In genomic region chr5:137973738-137974137, GRCm38 (mm10) we compare ENCODE assay signal across 10 mouse cellular contexts. TPM values are rescaled to one million over a fixed set of nuclear protein-coding genes. Genes with fewer than 3 reads are reported as not detected.
A peak's percentile ranks its signal among the peaks of the same experiment; 100 is the strongest.
DNase-seq lines count a peak whose midpoint lies in the region; ATAC-seq lines count a peak whose summit lies in the region.
"Had no signal": no experiment of that assay in that cellular context is flagged by ENCODE, and none has a peak within 500 bp of the region (broad histone marks: within the 10 kb centered on the region; RNA-seq: fewer than 3 reads in every experiment).

No protein-coding gene starts in this region.

- no peak for ATAC-seq in granulocyte monocyte progenitor cell, adult 5-6 weeks (replicated peaks; ENCODE audit: poor library complexity, severe bottlenecking)

- peak; percentile 4 for DNase-seq in cerebellum, adult 9-10 months
- no peak for DNase-seq in cerebellum, adult 9-11 months
- DNase-seq in layer of hippocampus, postnatal 10 days (ENCODE audit: low spot score in 2 of 2), result peak; percentile 17 to 41
- DNase-seq in layer of hippocampus, adult 9-10 months (ENCODE audit: low spot score), result no peak
- DNase-seq in 3T3-L1 (ENCODE audit: low read depth, low spot score) (peak; percentile 62), adipocyte (ENCODE audit: low spot score) (peak; percentile 53)
- DNase-seq in heart, adult 8-10 months (ENCODE audit: low spot score), result no peak

RNA-seq across cellular contexts. Expression of gene Azgp1, which starts 7.6 kb away (rescaled TPM):
- not detected for total RNA-seq in layer of hippocampus, postnatal 10 days (2021)
- not detected in 2 replicates for total RNA-seq in granulocyte monocyte progenitor cell, adult 5-6 weeks (2014; fragmentation: Nextera tagmentation)
- not detected in 2 replicates for total RNA-seq in granulocyte monocyte progenitor cell, adult 5-6 weeks (2017)
- not detected for total RNA-seq in heart, adult 8-10 months (2022)
- total RNA-seq: layer of hippocampus, postnatal 25 days had no signal

RNA-seq across cellular contexts. Expression of gene Gjc3, which starts 10.8 kb away (rescaled TPM):
- total RNA-seq in layer of hippocampus, postnatal 10 days (2021), result 1 to 10 TPM; 5.7 to 6.1 TPM
- total RNA-seq in granulocyte monocyte progenitor cell, adult 5-6 weeks (2014; fragmentation: Nextera tagmentation), result not detected in 2 replicates
- total RNA-seq in granulocyte monocyte progenitor cell, adult 5-6 weeks (2017), result not detected in 2 replicates
- under 1 TPM; 0.09 to 0.34 (median 0.24) TPM for total RNA-seq in heart, adult 8-10 months (2022)

RNA-seq across cellular contexts. Expression of gene Smok3a, which starts 47.3 kb away (rescaled TPM):
- total RNA-seq in layer of hippocampus, postnatal 10 days (2021), result not detected
- not detected in 2 replicates for total RNA-seq in granulocyte monocyte progenitor cell, adult 5-6 weeks (2014; fragmentation: Nextera tagmentation)
- not detected in 2 replicates for total RNA-seq in granulocyte monocyte progenitor cell, adult 5-6 weeks (2017)
- not detected for total RNA-seq in heart, adult 8-10 months (2022)
- total RNA-seq: gastrocnemius, adult 18-20 months; layer of hippocampus, postnatal 25 days had no signal

RNA-seq across cellular contexts. Expression of gene Smok3b, which starts 47.5 kb away (rescaled TPM):
- not detected for total RNA-seq in layer of hippocampus, postnatal 10 days (2021)
- not detected in 2 replicates for total RNA-seq in granulocyte monocyte progenitor cell, adult 5-6 weeks (2014; fragmentation: Nextera tagmentation)
- not detected in 2 replicates for total RNA-seq in granulocyte monocyte progenitor cell, adult 5-6 weeks (2017)
- not detected for total RNA-seq in heart, adult 8-10 months (2022)
- total RNA-seq: gastrocnemius, adult 18-20 months; layer of hippocampus, postnatal 25 days had no signal

RNA-seq across cellular contexts. Expression of gene Cyp3a13, which starts 52.3 kb away (rescaled TPM):
- not detected for total RNA-seq in layer of hippocampus, postnatal 10 days (2021)
- not detected in 2 replicates for total RNA-seq in granulocyte monocyte progenitor cell, adult 5-6 weeks (2014; fragmentation: Nextera tagmentation)
- total RNA-seq in granulocyte monocyte progenitor cell, adult 5-6 weeks (2017), result not detected in 2 replicates
- total RNA-seq in heart, adult 8-10 months (2022), result under 1 TPM; 0.19 to 0.34 (median 0.32) TPM

Comparison
In these comparisons a context has a peak if more than half of its experiments do, and no peak if none do; other contexts are left out.
1. DNase-seq: peak in cerebellum, adult 9-10 months (single experiment), layer of hippocampus, postnatal 10 days (2 of 2), 3T3-L1 (single experiment) and adipocyte (single experiment); none in cerebellum, adult 9-11 months (single experiment), layer of hippocampus, adult 9-10 months (single experiment) and heart, adult 8-10 months (single experiment).
2. RNA of gene Gjc3, which starts 10.8 kb away (total RNA-seq): 5.7 to 6.1 TPM in layer of hippocampus, postnatal 10 days; 0.09 to 0.34 TPM in heart, adult 8-10 months and not detected in granulocyte monocyte progenitor cell, adult 5-6 weeks; every median in the first group is over 4 times any median in the second.